Mouse (Mus musculus) monocyte, adult 2 months (primary cell): ENCODE data around the gene Lars2.
A peak's percentile ranks its signal among the peaks of the same experiment; 100 is the strongest.

ENCODE experiments used
- DNase-seq, 2 experiments: peaks; one replicate each; pipeline ENCODE4 v3.0.0; 2022; ENCODE audit warnings: low spot score in 2 of 2, low read depth in 1 of 2

Lars2 gene

DNA sequence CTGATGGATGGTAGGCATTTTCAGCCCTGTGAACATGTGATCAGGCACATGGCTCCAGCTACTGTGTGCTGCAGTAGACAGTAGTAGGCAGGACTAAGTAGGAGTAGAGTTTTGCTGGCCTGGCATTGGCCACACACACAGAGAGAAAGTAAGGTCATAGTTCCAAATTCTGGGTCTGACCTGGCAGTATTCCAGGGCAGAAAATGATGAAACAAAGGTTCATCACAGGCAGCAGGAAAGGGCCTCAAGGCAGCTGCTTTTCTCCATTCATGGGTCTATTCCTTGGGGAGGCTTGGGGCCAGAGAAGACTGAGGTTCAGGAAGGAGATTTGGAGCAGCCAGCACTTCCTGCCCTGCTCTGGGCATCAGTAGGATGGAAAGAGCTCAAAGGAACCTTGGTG is 106.7 kb downstream of the Lars2 start:
- no peak for DNase-seq

DNA sequence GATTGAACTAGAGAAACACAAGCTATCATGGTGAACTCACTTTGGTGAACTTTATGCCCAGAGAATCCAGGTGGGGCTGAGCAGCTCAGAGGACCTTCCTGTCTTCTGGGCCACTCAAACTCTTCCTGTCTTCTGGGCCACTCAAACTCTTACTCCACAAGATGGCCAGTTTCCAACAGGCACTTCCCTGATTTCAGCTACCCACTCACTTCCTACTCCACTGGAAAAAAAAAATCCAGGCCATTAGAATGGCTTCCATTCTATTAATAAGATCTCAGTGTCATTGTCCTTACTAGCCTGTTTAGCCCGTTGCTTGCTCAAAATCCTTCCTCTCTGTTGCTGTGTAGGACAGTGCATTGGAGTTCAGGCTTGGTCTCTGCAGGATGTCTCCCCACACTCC is 108.8 kb downstream of the Lars2 start:
- no peak for DNase-seq

- no peak for DNase-seq
These were observed 111.4 kb downstream of the Lars2 start for GRCm38 (mm10) chr9:123478031-123478585.

DNA sequence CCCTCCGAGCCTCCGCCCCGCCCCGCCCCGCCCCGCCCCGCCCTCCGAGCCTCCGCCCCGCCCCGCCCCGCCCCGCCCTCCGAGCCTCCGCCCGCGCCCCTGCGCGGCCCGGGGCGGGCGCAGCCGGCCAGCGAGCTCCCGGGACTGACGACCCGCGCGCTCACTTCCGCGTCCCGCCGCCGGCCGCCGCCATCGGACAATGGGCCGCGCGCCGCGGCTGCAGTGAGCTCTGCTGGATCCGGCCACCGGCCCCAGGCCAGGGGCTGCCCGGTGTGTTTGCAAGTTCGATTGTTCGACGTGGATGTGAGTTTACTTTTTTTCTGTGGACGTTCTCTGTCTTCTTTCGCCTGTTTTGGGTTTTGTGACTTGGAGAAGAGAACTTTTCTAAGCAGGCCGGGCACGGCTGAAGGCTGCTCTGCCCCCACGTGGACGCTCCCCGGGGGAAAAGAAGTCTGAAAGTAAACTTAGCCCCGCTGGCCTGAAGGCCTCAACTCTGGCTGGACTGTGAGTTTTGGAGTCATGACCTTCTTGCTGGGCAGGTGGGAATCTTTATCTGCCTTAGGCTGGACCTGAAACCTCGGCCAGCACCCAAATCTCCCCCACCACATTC is 112.0 kb downstream of the Lars2 start, which contains the start of gene Limd1:
Gene Limd1 (plus strand): TSS at position 121 of the 610 bp plus-strand sequence.
- DNase-seq, result peak in 1 of 2 experiments; percentile 25

DNA sequence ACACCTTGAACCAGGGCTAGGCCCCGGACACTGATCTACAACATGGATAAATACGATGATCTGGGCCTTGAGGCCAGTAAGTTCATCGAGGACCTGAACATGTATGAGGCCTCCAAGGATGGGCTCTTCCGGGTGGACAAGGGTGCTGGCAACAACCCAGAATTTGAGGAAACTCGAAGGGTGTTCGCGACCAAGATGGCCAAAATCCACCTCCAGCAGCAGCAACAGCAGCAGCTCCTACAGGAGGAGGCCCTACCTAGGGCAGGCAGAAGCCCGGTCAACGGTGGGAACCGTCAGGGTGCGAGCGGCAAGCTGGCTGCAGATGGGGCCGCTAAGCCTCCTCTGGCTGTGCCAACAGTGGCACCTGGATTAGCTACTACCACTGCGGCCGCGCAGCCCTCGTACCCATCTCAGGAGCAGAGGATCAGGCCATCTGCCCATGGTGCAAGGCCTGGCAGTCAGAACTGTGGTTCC is 112.5 kb downstream of the Lars2 start:
- no peak for DNase-seq

DNA sequence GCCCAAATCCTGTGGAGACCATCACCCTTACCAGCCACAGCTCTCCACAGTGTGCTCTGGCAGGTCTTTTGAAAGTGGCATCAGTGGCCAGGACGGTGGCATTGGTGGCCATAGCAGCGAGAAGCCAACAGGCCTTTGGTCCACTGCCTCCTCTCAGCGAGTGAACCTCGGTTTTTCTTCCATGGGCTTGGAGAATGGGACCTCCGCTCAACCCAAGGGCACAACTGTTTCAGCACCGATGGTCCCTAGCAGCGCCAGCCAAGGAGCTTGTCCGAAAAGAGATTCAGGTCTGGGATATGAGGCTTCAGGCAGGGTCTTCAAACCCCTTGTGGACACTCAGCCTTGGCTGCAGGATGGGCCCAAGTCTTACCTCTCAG is 113.1 kb downstream of the Lars2 start:
- DNase-seq, result no peak

GRCm38 (mm10) chr9:123480253-123480921 is 113.7 kb downstream of the Lars2 start:
- DNase-seq, result peak; percentile 69 to 73

DNA sequence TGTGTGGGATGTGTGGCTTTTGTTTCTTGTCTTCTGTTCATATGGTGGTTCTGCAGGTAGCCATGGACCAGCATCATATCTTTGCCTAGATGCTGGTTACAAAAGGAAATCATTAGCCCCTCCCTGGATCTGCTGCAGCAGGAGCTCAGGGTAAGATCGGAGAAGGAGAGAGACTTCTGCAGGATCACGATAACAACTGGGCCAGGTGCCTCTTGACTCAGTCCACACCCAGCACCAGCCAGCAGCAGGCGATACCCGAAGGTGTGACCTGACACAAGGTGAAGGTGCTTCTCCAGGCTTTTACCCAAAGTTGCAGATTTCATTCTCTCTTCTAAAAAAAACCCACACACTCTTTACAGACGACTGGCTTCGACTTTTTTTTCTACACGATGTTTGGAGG is 114.4 kb downstream of the Lars2 start:
- DNase-seq, result no peak

DNA sequence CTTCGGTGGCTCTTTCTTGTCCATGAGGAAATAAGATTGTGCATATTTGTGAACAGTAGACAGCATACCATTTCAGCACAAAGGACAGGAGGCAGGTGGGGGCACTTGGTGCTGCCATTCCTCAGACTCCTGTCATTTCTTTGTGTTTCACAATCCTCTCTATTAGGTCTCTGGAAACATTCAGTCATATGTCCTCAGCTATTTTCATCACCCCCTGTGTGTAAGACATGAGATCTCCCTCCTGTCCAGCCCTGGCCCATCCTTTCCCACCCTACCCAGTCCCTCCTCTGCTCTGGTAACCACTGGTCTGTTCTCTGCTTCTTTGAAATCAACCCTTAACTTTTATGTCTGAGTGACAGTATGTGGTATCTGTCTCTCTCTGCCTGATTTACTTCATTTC is 116.9 kb downstream of the Lars2 start:
- no peak for DNase-seq

- DNase-seq, result no peak
These were observed 118.1 kb downstream of the Lars2 start for GRCm38 (mm10) chr9:123484830-123485229.

DNA sequence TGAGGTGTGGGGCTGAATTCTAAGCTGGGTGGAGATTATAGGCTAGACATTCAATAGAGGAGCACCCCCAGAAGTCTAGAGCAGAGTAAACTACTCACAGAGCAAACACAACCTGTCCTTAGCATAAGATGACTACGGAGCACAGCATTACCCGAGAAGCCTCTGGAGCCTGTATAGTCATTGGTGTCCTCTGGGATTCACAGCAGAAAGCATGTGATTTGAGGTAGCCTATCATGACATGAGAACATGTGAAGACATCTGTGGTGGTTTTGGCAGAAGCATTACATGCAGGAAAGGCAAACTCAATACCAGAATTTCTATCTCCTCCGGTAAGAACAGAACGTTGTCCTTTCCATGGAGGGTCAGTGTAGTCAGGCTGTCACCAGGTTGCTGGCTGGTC is 118.8 kb downstream of the Lars2 start:
- no peak for DNase-seq

DNA sequence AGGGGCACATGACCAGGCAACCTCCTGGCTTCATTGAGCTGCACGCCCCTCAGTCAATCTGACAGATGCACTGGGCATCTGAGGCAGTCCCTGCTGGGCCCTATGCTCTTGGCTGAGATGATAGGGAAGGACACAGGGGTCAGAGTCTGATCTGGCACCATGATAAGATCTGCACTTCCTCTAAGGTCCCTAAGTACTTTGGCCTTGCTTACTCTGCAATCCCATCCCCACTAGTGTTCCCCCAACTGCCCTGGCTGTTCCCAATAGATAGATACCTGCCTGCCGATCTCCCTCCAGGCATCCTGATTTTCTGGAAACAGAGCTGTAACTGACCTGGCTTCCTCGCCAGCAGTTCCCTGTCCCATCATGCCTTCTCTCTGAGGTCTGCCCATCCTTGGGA is 119.9 kb downstream of the Lars2 start:
- no peak for DNase-seq

DNA sequence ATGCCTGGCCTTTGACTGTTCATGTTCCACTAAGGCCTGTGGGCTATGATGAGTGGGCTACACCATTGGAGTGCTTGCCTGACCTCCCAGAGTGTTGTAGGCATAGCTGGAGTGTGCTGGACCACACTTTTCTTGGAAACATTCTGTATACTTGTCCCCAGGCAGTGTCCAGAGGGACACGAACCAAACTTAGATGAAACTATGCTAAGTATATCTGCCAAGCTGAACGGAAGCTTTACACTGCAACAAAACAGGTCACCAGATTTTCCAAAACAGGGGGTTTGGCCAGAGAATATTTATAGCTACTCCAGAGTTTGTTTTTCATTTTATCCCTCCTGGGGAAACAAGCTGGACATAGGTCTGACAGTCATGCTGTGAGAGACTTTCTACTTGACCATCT is 122.3 kb downstream of the Lars2 start:
- DNase-seq, result no peak

DNA sequence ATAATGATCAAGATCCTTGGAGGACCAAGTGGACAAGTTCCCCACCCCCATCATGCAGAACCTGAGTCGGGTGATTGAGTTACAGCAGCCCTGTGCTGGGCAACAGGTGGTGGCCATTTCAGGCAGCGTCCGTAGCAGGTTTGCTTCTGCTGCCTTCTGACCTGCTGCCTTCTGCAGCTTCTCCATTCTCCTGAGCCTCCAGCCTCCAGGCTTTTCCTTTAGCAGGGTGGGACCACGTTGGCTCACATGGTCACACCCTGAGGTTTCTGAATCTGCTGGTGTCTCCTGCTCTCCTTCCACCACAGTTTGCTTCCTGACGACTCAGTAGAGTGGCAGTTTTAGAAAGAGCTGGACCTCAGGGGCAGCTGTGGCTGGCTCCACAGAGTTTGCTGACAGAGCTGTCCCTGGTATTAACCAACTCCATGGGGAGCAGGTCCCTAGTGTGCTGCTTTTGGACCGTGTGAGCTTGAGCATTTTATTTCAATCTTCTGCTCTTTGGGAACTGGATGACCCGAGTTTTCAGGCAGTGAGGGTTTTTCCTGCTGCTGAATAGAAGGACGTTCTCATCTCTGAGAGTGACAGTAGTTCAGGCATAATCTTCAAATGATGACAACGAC is 123.1 kb downstream of the Lars2 start:
- DNase-seq, result no peak

DNA sequence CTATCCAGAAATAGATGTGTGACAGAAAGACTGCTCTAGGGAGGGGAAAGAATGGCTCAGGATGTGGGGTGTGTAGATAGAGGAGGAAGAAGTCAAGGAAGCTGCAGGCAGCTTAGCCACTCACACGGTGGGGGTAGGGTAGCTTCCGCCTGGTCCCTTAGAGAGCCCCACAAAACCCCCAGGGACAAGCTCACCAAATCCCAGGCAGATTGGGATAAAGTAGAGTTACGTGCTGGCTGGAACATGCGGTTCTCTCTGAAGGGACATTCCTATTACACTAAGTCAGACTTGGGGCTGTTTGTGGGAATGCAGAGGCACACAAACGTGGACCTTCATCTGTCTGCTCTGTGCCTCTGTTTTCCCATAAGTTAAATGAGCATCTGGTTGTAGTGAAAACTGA is 124.2 kb downstream of the Lars2 start:
- DNase-seq, result no peak

DNA sequence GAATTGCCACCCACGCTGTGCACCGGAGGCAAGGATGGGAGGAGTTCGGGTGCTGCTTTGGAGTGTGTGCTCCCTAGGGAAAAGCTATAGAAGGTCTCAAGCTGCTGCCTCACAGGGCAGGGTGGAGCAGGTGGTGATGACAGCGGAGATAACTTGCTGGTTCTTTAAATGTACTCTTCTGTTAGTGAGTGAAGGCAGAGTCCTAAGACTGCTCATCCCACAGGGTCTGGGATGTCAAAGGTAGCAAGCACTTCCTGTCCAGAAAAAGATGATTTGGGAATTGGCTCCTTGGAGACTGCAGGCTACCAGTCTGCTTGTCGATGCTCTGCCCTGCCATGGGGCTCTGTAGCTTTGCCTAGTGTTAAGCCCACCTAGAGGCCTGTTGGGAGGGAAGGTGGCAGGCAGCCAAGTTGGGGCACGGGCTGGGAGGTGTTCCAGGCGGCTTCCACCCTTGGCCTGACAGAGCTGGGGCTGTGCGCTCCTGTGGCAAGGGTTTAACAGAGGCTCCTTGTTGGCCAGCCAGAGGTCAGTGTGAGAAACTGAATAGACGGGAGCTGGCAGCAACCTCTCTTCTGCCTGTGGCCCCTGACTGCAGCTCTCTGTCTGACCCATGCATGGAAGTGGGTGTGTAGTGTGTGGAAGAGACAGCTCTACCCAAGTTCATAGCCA is 125.3 kb downstream of the Lars2 start:
- no peak for DNase-seq

DNA sequence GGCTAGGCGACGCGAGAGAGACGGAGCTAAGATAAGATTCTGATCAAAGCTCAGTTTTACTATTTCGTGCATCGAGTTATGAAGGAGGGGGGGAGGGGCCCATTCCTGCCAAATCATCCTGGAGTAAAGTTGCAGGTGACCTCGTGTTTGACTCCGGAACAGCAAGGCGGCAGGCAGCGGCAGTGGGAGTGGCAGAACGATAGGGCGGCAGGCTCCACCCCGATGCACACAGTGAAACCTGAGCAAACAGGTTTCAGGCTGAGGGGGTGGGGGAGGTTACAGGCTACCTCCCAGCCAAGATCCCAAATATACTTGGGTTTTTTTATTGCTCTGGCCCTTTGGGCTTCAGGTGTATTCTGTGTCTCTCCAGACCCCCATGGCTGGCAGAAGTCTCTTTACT is 129.9 kb downstream of the Lars2 start:
- DNase-seq, result no peak

DNA sequence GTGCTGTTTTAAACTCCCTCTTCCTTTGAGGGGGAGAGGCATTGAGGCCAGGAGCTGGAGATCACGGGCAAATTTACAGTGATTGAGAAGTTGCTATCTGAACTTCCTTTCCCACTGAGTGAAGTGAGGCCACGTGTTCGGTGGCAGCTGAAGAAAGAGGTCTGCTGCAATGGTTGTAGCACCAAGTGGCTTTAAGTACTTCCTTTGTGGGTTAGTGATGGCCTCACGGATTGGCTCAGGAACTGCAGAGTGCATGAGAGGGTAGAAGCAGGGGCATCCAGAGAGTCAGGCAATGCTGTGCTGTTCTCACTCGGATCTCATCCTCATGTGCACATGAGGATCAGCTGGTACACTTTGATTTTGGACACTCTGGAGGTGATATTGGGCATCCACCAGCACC is 131.2 kb downstream of the Lars2 start:
- DNase-seq, result no peak

DNA sequence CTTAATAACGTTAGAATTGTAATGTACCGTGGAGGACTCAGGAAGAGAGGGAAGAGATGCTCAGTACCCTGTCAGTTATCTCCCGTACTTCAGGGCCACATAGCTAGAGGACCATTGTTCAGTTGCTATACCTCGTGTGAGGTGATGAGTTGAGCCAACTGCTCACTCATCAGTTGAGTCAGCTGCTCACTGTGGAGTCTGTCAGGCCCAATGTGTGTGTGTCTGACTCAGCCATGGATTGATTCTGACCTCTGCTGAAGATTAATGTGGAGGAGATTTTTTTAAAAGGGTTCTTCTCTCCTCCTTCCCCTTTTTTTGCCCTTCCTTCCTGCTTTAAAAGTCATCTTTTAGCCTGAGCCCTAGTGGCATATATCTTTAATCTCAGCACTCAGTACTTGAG is 133.8 kb downstream of the Lars2 start:
- no peak for DNase-seq

DNA sequence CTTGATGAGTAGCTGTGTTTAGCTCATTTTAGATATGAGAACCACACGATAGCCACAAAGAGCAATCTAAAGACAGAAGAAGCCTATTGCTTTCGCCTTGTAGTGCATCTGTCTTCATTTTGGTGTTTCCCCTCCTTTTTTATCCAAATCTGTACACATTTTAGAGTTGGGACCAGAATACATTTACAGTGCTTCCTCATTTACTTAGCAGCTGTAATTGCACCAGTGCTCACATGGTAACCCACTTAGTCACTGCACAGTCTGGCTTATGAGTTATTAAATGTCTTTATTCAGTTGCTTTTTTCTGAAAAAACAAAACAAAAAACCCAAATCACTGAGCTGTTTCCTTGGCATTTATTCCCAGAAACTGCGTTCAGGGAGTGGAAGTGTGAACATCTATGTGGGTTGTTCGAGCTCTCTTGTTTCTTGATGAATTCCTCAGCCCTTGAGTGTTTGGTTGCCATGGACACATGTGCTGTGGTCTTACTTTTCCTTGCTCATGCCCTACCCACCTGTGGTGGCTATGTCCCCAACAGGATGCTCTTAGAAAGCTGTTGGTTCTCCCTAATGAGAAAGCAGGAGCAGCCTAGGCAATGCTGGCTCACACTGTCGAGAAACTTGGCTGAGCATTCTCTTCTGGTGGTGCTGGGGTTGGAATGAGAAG is 136.6 kb downstream of the Lars2 start:
- no peak for DNase-seq

GRCm38 (mm10) chr9:123504325-123504724 is 137.6 kb downstream of the Lars2 start:
- DNase-seq, result peak in 1 of 2 experiments; percentile 23
